Mouse (Mus musculus) cerebellum, adult 9-10 months (tissue): ENCODE data around the gene Clstn2.
A peak's percentile ranks its signal among the peaks of the same experiment; 100 is the strongest.

ENCODE experiments used
- DNase-seq: peaks from one replicate; pipeline ENCODE4 v3.0.0; 2022

Gene Clstn2

GRCm38 (mm10) chr9:97538075-97538779, 494.8 kb downstream of the Clstn2 start:
- DNase-seq: no peak

GRCm38 (mm10) chr9:97534196-97534595, 498.8 kb downstream of the Clstn2 start:
- no peak for DNase-seq

- no peak for DNase-seq
Observed at GRCm38 (mm10) chr9:97533306-97533705, 499.7 kb downstream of the Clstn2 start.

GRCm38 (mm10) chr9:97532536-97532935, 500.4 kb downstream of the Clstn2 start:
- no peak for DNase-seq

GRCm38 (mm10) chr9:97527926-97528325, 505.1 kb downstream of the Clstn2 start:
- no peak for DNase-seq

- DNase-seq: peak; percentile 15
Observed at GRCm38 (mm10) chr9:97527276-97527675, 505.7 kb downstream of the Clstn2 start.

GRCm38 (mm10) chr9:97525563-97525962, 507.4 kb downstream of the Clstn2 start:
- DNase-seq: no peak

GRCm38 (mm10) chr9:97524861-97525260, 508.1 kb downstream of the Clstn2 start:
- no peak for DNase-seq

GRCm38 (mm10) chr9:97520771-97521170, 512.2 kb downstream of the Clstn2 start:
- no peak for DNase-seq

- no peak for DNase-seq
Observed at GRCm38 (mm10) chr9:97517006-97517405, 516.0 kb downstream of the Clstn2 start.

- no peak for DNase-seq
Observed at GRCm38 (mm10) chr9:97514639-97515038, 518.3 kb downstream of the Clstn2 start.

- DNase-seq: no peak
Observed at GRCm38 (mm10) chr9:97512282-97512850, 520.6 kb downstream of the Clstn2 start.

GRCm38 (mm10) chr9:97501416-97501815, 531.6 kb downstream of the Clstn2 start:
- no peak for DNase-seq

GRCm38 (mm10) chr9:97495056-97495455, 537.9 kb downstream of the Clstn2 start:
- DNase-seq: no peak

GRCm38 (mm10) chr9:97491626-97492025, 541.4 kb downstream of the Clstn2 start:
- no peak for DNase-seq

- peak; percentile 31 for DNase-seq
Observed at GRCm38 (mm10) chr9:97490591-97491176, 542.3 kb downstream of the Clstn2 start.

GRCm38 (mm10) chr9:97486826-97487225, 546.2 kb downstream of the Clstn2 start:
- DNase-seq: no peak

GRCm38 (mm10) chr9:97481187-97481586, 551.8 kb downstream of the Clstn2 start:
- DNase-seq: no peak

- no peak for DNase-seq
Observed at GRCm38 (mm10) chr9:97476961-97477360, 556.0 kb downstream of the Clstn2 start.

- DNase-seq: no peak
Observed at GRCm38 (mm10) chr9:97476456-97476855, 556.5 kb downstream of the Clstn2 start.

- DNase-seq: no peak
Observed at GRCm38 (mm10) chr9:97474896-97475295, 558.1 kb downstream of the Clstn2 start.

- no peak for DNase-seq
Observed at GRCm38 (mm10) chr9:97471014-97471591, 561.9 kb downstream of the Clstn2 start.

- DNase-seq: no peak
Observed at GRCm38 (mm10) chr9:97460452-97460851, 572.5 kb downstream of the Clstn2 start.

GRCm38 (mm10) chr9:97459745-97460144, 573.2 kb downstream of the Clstn2 start:
- peak; percentile 21 for DNase-seq
